Mouse (Mus musculus) left cerebral cortex, adult 2 months (tissue): ENCODE measurements around the gene Ifnab. TPM values are rescaled to one million over a fixed set of nuclear protein-coding genes. Genes with fewer than 3 reads are reported as not detected.
A peak's percentile ranks its signal among the peaks of the same experiment; 100 is the strongest.

Experiments
- DNase-seq, 2 experiments: peaks; one replicate each; pipeline ENCODE4 v3.0.0; 2021 to 2022; ENCODE audit warnings: low spot score in 2 of 2, mixed read lengths in 1 of 2; ENCODE audit errors: extremely low spot score in 1 of 2
- H3K27ac ChIP-seq: fragments of 200-600 bp; 2 replicates; pipeline ENCODE4 v1.8.1; 2022
- H3K4me3 ChIP-seq: fragments of 200-600 bp; 2 replicates; pipeline ENCODE4 v1.8.1; 2022
- CTCF ChIP-seq: fragments of 200-600 bp; IDR thresholded peaks from 2 replicates; pipeline ENCODE4 v1.8.1; 2022; ENCODE audit warnings: antibody characterized with exemption, mild to moderate bottlenecking, moderate library complexity
- intact Hi-C: fragments of 180-260 bp; cut with DNase I; formaldehyde crosslinking; loops from one replicate; pipeline ENCODE4 v1.15.1; 2025
- long read RNA-seq, 2 experiments: library from polyadenylated mRNA; stranded (forward); transcript quantifications; one replicate each; pipeline ENCODE4 v2.0.0; 2021; ENCODE audit warnings: borderline mapping rate in 2 of 2
- total RNA-seq, 2 experiments: library from RNA; stranded (reverse); gene quantifications; 2 replicates each; pipeline ENCODE4 v1.2.3; 2021

Ifnab gene
- not detected for total RNA-seq
- long read RNA-seq, experiment 1: 0 reads
- long read RNA-seq, experiment 2: 0 reads

DNA sequence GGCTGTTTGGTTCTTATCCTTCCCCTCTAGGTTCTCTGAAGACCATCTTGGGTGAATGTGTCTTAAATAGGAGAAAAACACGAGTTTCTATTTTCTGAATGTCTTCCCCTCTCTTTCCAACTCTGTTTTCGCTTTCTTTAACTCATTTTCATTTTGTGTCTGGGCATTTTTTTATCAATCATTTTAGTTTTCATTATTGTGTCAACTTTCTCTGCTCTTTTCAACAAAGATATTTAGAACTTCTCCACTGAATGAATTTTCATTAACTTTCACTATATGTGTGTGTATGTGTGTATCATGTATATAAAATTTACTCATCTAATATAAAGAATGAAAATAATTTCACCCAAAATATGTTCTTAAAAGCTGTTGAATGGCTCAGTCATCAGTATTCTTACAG, at the start of gene Ifnab:
Gene Ifnab (minus strand): TSS at position 101 of the 400 bp plus-strand sequence.
- intact Hi-C loops: no loop called here
- H3K4me3 ChIP-seq: no peak within 1 kb of the TSS
- no peak for TF ChIP-seq CTCF

GRCm38 (mm10) chr4:88739036-88739435, 47.9 kb upstream of the Ifnab start:
- no peak for DNase-seq
- no peak overlapping the region for H3K27ac ChIP-seq
- intact Hi-C loops: no loop called here
- no peak for TF ChIP-seq CTCF
- H3K4me3 ChIP-seq: no peak overlapping the region

More for the DNA sequence above, at the start of gene Ifnab:
- H3K27ac ChIP-seq: no peak within 1 kb of the TSS
- no peak for DNase-seq

DNA sequence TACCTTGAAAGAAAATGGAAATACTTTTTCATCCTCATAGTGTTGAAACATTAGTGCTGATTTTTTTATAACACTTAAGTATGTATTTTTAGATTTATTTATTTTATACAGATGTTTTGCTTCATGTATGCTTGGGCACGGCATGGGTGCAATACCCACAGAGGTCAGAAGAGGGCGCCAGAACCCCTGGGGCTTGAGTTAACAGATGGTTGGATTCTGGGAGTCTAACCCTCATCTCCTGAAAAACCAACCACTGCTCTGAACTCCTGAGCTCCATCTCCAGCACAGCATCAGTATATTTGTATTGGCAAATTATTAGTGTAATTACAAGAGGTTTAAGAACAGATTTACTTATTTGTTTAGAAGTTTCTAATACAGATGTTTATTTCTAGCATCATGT, 47.3 kb upstream of the Ifnab start:
- DNase-seq: peak; percentile 41 to 52

DNA sequence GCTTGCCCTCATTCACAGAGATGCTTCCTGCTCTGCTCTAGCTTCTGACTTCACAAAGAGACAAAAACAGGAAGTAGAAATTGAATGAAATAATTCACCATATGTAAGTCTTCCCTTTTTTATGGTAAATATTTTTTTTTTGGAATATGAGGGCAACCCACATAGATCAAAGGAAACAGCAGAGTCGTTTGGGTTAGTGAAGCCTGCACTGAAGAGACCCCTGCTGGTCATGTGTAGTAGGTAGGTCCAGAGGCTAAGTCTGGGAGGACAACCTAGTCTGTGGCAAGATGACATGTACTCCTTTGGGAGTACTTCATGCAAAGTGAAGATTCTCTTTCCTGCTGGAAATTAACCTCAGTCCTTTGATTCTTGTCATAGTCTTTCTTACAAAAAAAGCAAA, 36.2 kb upstream of the Ifnab start:
- DNase-seq: no peak
- TF ChIP-seq CTCF: peak; percentile 56
- Histone ChIP-seq H3K27ac (no peak overlapping the region), H3K4me3 (no peak overlapping the region)
- intact Hi-C loops: loop anchor here (2.0 kb wide), 1 partner anchor 31 kb away; no protein-coding TSS in a partner anchor

More for the DNA sequence above, 47.3 kb upstream of the Ifnab start:
- no peak overlapping the region for H3K4me3 ChIP-seq
- peak; percentile 88 for TF ChIP-seq CTCF
- H3K27ac ChIP-seq: no peak overlapping the region
- intact Hi-C loops: no loop called here

DNA sequence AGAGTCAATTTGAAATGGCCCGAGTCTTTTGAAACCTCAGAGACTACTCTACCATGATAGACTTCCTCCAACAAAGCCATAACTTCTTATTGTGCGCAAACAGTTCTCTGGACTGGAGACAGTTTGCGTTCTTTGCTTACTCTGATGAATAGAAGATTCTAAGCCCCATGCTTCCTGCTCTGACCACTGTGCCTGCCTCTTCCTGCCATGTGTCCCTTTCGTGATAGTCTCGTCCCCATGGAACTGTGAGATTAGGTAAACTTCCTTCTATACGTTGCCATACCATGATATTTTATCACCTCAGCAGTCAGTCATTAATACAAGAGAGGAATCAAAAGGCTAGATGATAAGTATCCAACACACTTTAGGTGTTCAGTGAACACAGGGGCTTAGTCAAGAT, 35.6 kb upstream of the Ifnab start:
- DNase-seq: no peak
- intact Hi-C loops: loop anchor here (2.0 kb wide), 1 partner anchor 30 kb away; no protein-coding TSS in a partner anchor
- Histone ChIP-seq H3K27ac (no peak overlapping the region), H3K4me3 (no peak overlapping the region)
- TF ChIP-seq CTCF: no peak

DNA sequence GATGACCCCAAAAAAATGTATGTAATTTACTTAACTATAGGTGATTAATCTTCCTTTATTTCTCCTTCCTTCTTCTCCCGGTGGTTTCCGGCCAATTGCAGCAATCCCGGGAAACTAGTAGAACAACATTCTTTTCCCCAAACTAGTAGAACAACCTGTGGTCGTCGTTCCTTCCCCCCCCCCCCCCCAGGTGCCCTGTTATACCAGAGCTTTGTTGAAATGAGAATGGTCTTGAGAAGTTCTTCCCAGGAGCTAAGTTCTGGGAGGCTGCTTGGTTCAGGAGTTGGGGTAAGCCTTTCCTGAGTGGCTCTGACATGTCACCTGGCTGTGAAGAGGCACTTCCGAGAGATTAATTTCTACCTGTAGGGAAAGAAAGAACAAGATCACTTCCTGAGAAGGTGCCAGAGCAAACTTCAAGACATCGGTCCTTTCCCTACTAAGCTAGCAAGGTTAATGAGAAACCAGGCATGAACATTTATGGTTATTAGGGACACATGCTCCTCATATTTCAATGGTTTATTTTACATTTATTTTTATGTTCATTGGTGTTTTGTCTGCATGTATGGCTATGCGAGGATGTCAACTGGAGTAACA, 32.4 kb upstream of the Ifnab start:
- intact Hi-C loops: no loop called here
- no peak for DNase-seq
- H3K4me3 ChIP-seq: no peak overlapping the region
- H3K27ac ChIP-seq: no peak overlapping the region
- no peak for TF ChIP-seq CTCF

DNA sequence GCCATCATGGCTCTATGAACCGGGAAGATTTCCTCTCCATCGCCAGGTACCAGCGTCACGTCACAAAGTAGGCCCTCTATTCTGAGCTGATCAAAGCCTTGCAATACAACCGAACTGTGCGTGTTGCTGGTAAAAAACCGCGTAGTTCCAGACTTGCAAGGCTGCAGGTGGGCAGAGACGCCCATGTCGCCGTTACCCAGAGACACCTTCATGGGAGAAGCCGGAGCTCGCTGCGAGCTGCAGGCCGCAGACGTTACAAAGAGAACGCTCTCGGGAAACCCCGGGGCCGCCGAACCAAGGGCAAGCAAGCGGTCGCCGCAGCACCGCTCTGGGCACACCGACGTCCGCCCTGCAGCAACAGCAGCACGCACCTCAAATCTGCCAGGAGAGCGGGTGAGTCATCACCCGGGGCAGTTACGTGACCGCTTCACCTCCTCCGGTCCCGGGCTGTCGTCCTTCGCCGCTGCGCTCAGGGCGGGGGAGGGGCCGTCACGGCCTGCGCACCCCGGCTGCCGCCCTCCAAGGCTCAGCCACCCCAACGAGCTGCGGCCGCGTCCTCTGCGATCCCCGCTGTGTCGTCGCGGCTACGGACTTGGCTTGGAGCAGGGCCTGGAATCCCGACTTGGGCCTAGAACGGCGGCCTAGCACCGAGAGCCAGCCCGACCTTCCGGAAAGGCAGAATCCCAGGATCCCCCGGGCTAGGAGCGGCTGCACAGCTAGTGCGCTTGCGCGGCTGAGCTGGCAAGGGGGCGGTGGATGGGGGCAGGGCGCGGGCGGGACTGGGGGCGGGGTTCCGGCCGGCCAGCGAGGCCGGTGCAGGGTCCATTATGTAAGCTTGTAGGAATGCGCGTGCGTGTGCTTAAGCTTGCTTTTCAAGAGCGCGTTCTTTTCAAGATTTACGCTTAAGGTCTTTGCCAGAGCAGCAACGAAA, 30.9 kb upstream of the Ifnab start, which contains the start of the genes Gm26566 and Klhl9:
Gene Gm26566 (plus strand): TSS at position 15 of the 931 bp plus-strand sequence.
Gene Klhl9 (minus strand): TSS at position 675 of the 931 bp plus-strand sequence.
- H3K4me3 ChIP-seq: peak within 1 kb of the TSS; percentile 99
- intact Hi-C loops: no loop called here
- no peak for TF ChIP-seq CTCF
- H3K27ac ChIP-seq: peak within 1 kb of the TSS; percentile 99
- DNase-seq: peak; percentile 88 to 89

GRCm38 (mm10) chr4:88718715-88719114, 27.6 kb upstream of the Ifnab start:
- TF ChIP-seq CTCF: no peak
- no peak for DNase-seq
- intact Hi-C loops: no loop called here
- no peak overlapping the region for H3K27ac ChIP-seq
- peak overlapping the region; percentile 99 for H3K4me3 ChIP-seq

DNA sequence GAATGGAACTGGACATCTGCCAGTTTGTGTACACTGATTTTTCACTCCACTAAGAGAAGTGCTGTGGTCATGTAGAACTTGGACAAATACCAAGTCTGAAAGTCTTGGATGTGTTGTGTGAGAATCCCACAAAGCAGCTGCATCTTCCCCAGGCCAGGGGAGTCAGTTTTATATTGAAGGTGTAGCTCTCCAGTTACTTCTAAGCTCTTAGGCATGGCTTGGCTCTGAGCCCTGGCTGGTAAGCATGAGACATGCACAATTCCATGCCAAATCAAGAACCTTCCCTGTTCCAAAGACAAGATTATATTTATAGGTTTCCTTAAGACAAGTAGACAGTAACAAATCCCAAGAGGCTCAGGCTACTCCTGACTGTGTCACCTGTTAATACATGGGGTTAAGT, 23.9 kb upstream of the Ifnab start:
- Histone ChIP-seq H3K4me3 (no peak overlapping the region), H3K27ac (no peak overlapping the region)
- TF ChIP-seq CTCF: no peak
- intact Hi-C loops: no loop called here
- DNase-seq: no peak

GRCm38 (mm10) chr4:88714281-88714680, 23.1 kb upstream of the Ifnab start:
- no peak for DNase-seq
- H3K27ac ChIP-seq: no peak overlapping the region
- intact Hi-C loops: no loop called here
- no peak overlapping the region for H3K4me3 ChIP-seq
- no peak for TF ChIP-seq CTCF

GRCm38 (mm10) chr4:88707128-88707826, 16.1 kb upstream of the Ifnab start:
- Histone ChIP-seq H3K27ac (no peak overlapping the region), H3K4me3 (no peak overlapping the region)
- DNase-seq: no peak
- intact Hi-C loops: no loop called here
- TF ChIP-seq CTCF: no peak

- H3K27ac ChIP-seq: no peak overlapping the region
- intact Hi-C loops: no loop called here
- no peak overlapping the region for H3K4me3 ChIP-seq
- no peak for DNase-seq
- no peak for TF ChIP-seq CTCF
These were observed 14.8 kb upstream of the Ifnab start for GRCm38 (mm10) chr4:88705924-88706323.
